Mouse (Mus musculus): Measurements from ENCODE around the gene F2rl1.
A peak's percentile ranks its signal among the peaks of the same experiment; 100 is the strongest.

The F2rl1 gene

DNA sequence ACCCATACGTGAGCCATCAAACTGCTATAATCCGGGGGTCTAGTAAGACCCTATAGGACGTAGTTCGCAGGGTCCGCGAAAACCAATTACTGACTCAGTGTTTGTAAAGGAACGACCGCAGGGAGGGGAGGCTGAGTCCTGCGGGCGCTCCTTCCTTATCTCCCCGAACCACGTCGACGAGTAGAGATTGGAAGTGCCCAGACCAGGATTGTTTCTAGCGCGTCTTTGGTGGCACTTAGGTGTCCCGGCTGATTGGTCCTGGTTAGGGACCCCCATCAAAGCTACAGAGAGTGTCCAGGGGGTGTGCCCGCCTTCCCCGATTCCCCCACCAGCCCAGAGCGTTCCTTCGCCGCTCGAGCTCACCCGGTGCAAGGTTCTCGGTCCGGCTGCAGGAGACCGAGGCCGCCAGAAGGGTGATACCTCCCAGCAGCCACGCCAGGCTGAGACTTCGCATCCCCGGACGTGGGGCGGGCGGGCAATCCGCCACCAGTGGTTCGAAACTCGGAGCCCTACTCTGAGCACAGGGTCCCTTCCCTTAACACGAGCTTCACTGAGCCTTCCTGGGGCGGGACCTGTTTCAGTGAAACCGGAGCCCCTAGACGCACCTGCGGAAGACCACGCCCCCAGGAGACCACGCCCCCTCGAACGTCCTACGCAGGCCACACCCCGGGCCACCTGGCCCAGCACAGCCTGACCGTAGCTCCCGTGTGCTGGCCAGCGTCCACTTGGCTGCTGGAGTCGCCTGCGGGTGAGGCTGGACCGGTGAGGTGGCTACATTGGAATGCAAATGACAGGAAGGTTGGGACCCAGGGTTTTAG, at the start of gene F2rl1:
F2rl1 (minus strand) TSS at position 554 of the 818 bp plus-strand sequence.
- DNase-seq (ENCODE audit: low spot score), result peak; percentile 91

DNA sequence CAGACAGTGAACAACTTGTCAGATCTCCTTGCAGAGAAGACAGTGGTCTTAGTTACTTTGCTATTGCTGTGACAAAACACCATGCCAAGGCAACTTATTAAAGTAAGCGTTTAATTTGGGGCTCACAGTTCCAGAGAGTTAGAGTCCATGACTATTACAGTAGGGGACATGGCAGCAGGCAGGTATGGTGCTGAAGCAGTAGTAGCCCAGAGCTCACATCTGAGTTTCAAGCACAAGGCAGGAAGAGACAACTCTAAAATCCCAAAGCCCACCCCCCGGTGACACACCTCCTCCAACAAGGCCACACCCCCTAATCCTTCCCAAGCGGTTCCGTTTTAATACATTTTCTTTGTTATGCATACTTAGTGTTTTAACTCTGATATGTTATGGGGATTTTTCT, 45.9 kb upstream of the F2rl1 start:
- DNase-seq (ENCODE audit: low spot score), result no peak

DNA sequence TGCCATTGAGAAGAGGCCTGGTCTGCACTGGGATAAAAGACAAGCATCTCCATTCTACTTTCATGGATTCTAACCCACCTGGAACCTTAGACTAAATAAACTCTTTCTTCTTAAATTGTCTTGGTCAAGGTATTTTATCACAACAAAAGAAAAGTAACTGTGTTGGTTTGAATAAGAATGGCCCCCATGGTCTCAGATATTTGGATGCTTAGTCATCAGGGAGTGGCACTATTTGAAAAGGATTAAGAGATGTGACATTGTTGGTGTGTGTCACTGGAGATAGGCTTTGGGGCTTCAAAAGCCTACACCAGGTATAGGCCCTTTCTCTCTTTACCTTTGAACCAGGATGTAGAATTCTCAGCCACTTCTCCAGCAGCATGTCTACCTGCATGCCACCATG, 44.3 kb upstream of the F2rl1 start:
- no peak for DNase-seq (ENCODE audit: low spot score)

DNA sequence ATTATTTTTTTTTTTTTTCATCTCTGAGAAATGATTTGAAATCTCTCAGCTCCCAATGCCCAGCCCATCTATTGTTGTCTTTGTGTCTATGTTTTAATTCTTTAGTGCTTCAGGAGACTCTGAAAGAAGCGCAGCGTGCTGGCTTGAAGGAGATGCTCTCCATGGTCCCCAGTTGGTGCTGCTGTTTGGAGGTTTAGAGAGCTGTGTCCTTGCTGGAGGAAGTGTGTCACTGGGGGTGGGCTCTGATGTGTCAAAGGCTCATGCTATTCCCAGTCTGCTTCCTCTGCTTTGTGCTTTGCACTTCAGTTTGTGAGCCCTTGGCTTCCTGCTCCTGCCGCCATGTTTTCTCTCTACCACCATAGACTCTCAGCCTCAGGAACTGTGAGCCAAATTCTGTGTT, 43.3 kb upstream of the F2rl1 start:
- DNase-seq (ENCODE audit: low spot score), result no peak

DNA sequence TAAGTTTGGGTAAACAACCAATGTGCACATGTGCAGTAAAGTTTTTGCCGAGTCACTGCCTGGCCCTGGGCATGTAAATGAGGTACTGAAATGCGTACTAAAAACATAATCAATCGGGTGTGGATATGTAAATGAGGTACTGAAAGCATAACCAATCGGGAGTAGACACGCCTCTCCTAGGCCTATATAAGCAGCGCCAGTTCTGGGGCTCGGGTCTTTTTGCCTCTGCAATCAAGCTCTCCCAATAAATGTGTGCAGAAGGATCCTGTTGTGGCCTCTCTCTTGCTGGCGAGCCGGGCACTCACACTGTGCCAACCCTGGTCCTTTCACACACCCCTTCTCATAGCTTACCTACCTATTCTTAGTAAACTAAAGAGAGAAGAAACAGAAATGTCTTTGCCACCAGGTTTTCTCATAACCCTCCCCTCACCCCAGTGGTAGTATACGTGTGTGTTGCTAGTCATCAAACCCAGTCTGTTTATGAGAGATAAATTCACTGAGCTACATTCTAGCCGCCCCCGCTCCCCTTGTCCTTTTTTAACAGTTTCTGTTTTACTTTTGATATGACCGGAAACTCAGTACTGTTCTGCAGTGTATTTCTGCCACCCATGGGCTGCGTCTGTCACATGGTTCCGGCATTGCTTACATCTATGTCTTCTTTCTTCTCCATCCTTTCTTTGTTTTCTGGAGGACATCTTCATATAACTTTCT, 42.0 kb upstream of the F2rl1 start:
- no peak for DNase-seq (ENCODE audit: low spot score)

DNA sequence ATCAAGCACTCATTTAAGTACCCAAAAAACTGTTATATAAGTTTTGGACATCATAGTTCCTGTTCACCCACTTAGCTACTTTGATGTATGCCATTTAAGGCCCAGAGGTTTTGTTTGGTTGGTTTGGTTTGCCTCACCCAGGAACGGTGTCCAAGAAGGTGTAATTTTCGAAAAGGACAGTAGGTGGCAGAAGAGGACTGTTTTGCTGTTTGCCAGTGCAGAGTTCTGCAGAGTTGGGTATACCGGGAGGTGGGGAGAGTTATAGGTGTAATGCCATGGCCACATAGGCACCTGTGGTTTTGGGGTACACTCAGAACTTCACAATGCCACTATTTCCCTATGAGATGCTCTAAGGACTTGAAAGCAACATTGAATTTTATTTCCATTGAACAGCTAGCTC, 38.7 kb upstream of the F2rl1 start:
- peak; percentile 87 for DNase-seq (ENCODE audit: low spot score)

DNA sequence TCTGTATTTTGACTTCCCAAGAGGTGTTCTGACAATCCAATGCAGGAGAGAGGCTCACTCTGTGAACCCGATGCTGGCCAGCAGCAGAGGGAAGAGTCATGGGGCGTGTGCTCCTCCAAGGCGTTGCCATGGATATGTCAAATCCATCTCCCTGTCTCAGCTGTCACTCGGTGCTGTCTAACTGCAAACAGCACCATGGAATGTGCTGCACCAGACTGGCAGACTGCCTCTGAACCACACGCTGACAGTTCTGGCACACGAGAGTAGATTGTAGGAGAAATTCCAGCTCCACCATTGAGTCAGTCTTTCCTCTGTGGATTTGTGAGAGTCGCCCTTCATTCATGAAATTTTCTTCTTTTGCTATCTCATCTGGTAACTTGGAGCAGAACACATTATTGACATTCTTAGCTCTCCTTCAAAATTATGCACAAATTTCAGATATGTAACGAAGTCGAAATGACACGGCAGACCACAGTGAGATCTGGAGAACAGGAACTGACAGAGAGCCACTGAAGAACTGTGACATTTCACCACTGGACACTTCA, 38.1 kb upstream of the F2rl1 start:
- DNase-seq (ENCODE audit: low spot score), result no peak

DNA sequence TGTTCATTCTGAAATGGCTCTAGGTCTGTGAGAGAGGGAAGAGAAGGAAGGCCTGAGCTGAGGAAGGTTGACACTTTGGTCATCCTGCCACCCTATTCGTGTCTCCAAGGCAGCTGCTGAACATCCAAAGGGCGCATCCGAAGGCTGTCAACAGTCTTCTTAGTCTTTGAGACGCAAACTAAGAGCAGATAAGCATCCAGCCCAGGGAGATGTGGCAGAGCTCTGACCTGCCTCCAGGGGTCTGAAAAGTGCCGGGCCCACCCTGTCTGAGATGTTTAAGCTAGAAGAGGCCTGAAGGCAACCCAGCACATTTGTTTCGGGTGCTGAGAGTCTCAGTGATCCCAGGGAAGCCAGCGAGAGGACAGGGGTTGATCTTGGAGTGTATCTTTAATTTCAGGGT, 32.3 kb upstream of the F2rl1 start:
- DNase-seq (ENCODE audit: low spot score), result no peak

DNA sequence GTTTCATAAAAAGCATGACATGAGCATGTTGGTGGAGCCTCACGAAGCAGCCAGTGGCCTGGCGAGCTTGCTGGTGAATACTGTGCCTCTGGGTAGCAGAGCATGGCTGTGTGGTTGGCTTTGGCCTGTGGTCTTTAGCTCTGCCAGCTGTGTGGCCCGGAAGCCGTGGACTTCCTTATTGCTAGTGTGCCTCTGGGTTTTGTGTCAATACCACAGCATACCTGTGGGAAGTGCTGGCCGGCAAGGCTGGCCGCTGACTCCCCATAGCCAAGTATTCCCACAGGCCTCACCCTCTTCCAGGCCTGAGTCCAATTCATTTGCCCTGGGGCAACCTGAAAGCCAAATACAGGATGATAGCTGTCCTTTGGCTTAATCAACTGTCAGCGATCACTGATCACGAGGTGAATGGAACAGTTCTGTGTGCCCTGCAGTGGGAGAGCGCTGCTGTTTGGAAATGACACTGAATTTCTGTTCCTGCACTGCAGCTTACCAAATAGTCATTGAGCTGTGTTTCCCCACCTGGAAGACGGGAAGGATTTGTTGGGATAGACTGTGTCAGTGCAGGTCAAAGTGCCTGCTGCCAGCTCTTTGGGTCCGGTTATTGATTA, 29.0 kb upstream of the F2rl1 start:
- peak; percentile 46 for DNase-seq (ENCODE audit: low spot score)

DNA sequence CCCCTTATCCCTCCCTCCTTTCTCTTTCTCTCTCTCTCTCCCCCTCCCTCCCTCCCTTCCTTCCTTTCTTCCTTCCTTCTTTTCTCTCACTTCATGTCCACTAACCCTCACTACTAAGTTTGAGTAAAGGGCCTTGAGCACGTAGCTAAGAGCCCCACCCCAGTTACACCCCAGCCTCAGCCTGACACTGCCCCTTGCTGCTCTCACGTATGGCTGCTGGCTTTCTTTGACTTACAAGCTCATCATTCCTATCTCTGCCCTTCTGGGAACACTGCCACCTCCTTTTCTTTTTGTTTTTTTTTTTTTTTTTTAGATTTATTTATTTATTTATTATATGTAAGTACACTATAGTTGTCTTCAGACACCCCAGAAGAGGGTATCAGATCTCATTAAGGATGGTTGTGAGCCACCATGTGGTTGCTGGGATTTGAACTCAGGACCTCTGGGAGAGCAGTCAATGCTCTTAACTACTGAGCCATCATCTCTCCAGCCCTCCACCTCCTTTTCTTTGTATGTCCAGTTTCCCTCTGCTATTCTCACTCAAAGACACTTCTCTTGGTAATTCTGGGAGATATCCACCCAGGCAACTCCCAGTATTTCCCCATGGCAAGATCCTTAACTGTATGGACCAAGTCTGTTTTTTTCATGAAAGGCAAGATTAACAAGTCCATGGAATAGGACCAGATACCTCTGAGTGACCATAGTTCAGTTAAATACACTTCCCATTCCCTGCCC, 25.8 kb upstream of the F2rl1 start:
- no peak for DNase-seq (ENCODE audit: low spot score)

DNA sequence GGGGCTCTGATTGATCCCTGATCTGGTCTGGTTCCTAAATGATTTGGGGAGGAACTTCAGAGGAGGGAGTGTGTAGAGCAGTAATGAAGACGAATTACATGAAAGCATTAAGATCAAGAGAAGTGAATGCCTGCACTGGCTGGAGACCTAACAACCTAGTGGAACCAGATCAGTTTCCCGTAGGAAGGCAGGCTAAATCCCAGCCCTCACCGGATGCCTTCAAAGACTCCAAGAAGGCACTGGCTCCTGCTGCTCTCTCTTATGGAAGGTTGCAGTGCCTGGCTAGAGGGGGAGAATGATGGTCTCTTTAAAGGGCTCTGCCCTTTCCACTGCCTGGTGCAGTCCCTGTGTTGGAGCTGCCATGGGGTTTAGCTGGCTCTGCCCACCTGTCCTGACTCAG, 24.4 kb upstream of the F2rl1 start:
- DNase-seq (ENCODE audit: low spot score), result no peak

DNA sequence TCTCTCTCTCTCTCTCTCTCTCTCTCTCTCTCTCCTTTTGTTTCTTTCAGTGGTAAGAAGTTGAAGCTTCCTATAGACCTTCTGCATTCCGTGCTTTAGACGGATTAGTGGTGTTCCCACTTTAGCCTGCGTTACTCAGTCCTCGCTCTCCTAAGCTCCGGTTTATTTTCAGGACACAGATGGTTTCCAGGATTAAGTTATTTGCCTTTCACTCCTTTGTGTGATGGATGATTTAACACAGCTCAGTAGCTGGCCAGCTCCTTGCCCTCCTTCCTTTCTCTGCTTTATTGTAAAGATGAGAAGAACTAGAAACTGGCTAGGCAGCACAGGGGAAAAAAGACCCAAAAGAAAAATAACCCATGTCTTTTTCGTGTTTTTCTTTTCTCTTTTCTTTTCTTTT, 23.8 kb upstream of the F2rl1 start:
- no peak for DNase-seq (ENCODE audit: low spot score)

DNA sequence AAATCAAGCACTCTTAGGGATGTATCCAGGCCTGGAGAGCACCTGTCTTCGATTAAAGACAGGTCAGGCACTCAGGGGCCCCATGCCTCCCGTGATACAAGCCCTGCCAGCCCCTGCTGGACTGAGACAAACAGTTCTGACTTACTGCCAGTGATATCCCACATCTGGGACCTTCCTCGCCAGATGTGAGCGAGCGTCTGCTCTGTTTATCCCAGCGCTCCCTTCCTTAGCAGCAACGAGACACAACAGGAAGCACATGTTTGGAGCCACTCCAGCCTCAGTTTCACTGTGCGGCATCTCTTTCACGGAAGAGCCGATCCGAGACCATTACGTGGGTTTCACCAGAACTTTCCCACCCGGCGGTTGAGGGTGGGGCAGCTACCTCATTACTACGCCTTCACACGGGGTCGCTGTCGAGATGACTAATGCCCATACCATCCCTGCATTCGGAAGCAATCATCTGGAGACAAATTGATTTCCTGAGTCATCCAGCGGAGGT, 23.3 kb upstream of the F2rl1 start:
- DNase-seq (ENCODE audit: low spot score), result peak; percentile 63

DNA sequence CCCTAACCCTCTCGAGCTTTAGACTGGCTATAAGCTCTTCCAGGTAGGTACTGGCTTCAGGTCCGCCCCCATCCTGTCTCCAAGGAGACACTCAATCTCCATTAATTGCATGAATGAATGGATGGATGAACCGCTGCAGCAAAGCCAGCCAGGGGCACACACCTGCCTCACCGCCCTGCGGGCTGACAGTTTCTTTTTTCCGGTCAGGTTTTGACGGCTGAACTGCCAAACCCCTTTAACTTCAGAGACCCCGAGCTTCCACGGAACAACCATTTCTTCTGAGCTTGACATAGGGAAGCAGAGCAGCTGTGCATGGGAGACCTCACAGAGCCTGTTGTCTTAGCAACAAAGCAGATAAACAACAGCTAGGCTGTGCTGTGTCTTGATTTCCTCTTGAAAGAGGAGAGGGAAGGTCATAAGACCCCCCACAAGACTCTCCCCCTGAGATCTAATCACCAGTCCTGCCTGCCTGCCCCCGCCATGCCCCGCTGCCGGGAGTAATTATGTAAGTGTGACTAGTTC, 22.1 kb upstream of the F2rl1 start:
- DNase-seq (ENCODE audit: low spot score), result no peak

DNA sequence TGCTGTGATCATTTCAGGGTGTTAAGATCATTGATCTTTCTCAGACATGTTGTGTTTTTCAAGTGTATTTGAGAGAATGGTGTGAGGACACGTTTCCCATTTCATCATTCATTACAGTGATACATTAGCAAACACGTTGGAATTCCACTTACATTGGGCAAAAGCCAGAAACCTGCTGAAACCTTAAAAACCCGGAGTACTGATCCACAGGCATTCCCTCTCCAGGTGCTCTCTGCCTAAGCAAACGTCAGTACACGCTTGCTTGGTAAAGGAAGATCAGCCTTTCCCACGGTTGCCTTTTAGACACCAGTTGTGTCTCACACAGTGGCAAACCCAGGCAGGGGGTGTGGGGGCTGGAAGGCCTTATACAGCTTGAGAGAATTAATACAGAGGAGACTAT, 21.2 kb upstream of the F2rl1 start:
- no peak for DNase-seq (ENCODE audit: low spot score)

DNA sequence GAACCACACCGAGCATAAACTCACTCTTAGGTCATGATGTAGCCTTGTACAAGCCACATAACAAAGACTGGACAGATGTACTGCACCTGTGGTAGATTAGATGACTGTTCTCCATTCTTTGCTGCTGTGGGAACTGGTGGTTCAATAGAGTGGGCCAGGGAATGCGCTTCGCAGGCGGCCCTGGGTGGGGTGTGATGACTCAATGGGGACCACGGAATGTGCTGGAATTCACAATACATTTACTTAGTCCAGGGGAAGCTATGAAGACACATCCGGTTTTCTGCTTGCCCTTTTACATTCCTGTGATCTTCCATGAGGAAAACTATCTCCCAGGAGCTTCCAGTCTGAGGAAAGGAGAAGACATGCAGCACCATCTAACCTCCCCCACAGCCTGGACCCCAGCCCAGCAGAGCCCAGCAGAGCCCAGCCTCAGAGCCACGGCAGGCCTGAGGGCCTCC, 20.7 kb upstream of the F2rl1 start:
- no peak for DNase-seq (ENCODE audit: low spot score)

DNA sequence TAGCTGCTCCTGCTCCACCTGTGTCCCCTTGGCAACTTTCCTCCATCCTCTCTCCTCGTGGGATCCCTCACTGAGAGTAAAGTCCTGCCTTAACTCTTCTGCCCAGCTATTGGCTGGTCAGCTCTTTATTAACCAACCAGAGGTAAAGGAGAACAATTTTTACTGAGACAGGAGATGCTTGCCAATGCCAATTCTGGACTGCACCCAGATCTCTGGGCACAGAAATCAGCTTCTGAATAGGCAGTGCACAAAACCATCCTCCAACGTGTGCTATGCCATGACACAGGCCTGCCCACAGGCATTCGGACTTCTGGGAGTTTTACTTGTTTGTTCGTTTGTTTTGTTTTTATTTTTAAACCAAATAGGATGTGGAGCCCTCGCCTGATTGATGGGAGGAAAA, 13.0 kb upstream of the F2rl1 start:
- no peak for DNase-seq (ENCODE audit: low spot score)

DNA sequence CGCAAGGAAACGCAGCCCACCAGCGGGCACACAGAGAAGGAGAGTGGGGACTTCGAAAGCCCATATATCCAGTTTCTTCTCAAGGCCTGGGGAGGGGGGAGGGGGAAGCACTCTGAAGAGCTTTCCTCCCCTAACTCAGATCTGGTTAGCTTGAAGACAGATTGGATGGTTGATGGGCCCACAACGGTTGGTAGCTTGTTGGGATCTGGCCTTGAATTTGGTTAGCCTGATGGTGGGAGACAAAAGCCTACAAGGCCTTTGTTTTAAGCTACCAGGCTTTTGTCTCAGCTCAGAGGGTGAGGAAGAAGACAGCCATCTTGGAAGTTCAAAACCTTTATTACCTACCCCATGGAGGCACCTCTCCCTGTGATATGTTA, 11.1 kb upstream of the F2rl1 start:
- no peak for DNase-seq (ENCODE audit: low spot score)

DNA sequence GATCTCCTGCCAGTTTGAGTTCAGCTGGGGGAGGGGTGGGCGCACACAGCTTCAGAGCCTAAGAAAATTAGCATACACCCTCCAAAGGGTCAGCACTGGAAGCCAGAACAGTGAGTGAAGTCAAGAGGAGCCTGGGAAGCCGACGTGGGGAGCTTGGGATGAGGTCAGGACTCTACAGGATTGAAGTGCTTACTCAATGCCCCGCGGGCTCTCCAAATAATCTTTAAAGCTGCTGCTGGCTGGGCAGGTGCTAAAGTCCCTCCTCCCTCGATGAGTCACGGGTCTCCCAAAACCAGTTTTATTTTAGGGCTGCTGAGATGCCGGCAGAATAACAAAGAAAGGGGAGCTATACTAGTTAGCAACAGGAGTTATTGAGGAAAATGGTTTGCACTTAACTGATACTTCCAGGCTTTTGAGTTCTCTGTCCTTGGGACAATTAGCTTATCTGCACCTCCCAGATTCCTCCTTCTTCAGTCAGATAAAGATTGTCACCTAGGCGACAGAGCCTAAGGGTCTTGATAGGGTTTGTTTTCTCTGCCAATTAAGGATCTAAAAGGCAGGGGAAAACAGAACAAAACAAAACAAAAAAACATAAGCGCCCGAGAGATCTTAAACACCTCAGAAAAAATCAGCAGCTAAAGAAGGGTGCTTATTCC, 10.6 kb upstream of the F2rl1 start:
- DNase-seq (ENCODE audit: low spot score), result peak; percentile 68

DNA sequence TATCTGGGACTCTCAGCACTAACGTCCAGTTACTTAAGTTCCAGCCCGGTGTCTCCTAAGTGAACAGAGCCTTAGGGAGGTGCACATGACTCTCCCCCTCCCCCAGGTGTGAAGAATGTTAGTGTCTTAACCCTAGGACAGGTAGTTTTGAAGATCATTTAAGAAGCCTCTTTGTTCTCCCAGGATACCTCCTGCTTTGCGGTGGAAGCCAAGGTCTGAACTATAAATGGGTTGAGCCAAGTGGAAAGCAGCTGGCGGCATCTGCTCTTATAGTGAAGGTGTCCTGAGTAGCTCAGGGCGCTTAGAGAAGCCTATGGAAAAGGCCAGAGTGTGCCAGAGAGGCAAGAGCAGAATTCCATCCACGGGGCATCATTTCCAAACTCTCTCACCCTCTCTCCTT, 10.0 kb upstream of the F2rl1 start:
- no peak for DNase-seq (ENCODE audit: low spot score)

DNA sequence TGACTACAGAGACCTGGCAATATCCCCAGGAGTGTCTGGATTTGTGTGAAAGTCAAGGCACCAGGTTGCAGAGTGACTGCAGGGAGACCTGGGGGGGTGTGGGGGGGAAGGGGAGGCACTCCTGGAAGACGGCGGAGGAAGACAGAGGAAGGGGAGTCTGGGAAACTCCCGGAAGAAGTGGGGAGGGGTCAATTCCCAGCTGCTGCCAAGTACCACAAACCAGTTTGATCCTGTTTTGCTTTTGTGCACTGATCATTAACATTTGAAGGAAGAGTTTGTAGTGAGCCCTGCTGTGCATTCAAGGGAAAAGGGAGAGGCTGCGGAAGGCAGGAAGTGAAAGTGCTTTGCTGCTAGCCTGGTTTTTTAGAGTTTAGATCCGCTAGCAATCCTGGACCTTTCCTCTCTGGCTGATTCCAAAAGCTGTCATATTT, 9.1 kb upstream of the F2rl1 start:
- no peak for DNase-seq (ENCODE audit: low spot score)

Measured in lung, postnatal 25 days (tissue).